Mouse (Mus musculus) layer of hippocampus, adult 11-12 months (tissue): ENCODE data around the gene Clptm1.
"Not testable (repeated sequence)": the region's sequence is repeated elsewhere in the genome, so short reads cannot be mapped to it uniquely, and the experiment has no call there.

Source experiments
- DNase-seq: peaks from one replicate; pipeline ENCODE4 v3.0.0; 2022; ENCODE audit warnings: low spot score

Gene Clptm1

GRCm38 (mm10) chr7:19691873-19692865 is 27.3 kb upstream of the Clptm1 start, which contains the start of gene Apoc1:
Apoc1 (minus strand) TSS chr7:19692660.
- DNase-seq, result no peak

DNA sequence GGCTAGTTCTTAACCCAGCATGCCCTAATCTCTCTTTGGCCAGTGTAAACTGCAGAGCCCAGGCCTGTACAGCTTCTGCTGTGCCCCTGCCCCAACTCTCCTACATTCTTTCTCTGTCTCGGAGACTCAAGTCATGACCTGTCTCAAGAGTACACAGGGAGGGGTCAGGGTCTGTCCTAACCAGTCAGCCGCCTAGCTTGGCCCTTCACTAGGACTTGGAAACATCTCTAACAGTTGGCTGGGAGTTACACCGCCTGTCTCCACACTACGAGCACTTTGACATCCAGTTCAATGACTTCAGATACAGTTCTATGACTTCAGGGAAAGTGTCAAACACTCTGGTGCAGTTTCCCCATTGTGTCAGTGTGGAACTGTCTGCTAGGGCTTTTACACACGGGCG is 26.6 kb upstream of the Clptm1 start:
- DNase-seq, result no peak

- DNase-seq, result no peak
Observed at GRCm38 (mm10) chr7:19690845-19691244, 26.0 kb upstream of the Clptm1 start.

DNA sequence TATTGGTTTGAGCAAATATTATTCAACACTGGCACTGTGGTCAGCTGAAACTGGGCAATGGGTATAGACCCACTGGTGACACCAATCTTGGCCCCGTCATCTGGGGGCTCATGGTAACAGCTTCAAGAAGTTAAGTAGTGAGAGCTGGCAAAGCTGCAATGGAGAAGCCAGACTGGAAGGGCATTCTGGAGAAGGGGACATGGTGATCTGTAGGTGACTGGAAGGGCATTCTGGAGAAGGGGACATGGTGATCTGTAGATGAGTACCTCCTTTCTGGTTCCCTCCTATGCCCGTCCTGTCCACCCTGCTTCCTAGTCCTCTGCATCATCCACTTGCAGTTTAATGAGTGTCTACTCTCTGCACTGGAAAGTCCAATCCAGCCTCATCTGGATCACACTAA is 23.8 kb upstream of the Clptm1 start:
- no peak for DNase-seq

- no peak for DNase-seq
Observed at GRCm38 (mm10) chr7:19688101-19688500, 23.3 kb upstream of the Clptm1 start.

DNA sequence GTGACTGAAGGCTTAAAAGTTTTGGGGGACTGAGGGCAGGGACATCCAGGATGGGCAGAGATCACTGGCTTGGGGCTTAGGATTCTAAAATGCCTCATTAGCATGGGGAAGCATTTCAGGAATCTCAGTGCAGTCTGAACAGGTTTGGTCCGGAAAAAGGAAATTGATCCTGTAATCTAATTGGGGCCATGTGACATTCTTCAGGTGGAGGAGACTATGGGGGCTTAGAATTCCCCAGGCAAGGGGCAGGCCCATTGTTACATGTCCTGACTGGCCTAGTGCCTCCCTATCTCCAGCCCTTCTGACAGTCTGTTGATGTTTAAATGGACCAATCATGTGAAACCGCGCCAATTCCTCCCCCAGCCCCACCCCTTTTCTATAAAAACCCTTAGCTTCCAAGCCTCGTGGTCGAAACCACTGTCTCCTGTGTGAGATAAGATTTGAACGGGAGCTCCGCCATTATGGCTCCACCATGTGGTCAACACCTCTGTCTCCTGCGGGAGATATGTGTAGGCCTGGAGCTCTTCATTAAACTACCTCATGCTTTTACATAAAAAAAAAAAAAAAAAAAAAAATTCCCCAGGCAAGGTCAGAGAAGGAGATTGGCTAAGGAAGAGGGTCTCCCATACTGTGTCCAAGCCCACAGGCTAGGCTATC is 22.2 kb upstream of the Clptm1 start:
- DNase-seq, result not testable (repeated sequence)

- DNase-seq, result no peak
Observed at GRCm38 (mm10) chr7:19686521-19686920, 21.7 kb upstream of the Clptm1 start.

DNA sequence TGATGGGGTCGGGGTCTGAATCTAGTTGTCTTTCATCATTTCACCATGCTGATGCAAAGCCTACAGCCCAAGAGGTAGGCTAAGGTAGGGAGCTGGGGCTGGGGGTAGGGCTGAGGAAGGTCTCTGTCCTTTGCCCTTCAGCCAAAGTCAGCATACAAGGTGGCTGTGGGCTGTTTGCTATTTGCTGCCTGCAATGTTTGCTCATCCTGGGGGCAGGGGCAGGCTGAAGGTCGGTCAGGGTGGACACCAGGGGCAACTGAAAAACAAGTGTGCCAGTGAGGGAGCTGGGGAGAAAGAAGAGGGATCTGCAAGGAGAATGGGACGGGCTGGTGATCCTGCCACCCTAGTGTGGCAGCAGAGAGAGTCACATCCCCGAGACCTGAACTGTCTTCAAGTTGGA is 20.5 kb upstream of the Clptm1 start:
- DNase-seq, result no peak

- no peak for DNase-seq
Observed at GRCm38 (mm10) chr7:19683771-19684201, 19.0 kb upstream of the Clptm1 start.

DNA sequence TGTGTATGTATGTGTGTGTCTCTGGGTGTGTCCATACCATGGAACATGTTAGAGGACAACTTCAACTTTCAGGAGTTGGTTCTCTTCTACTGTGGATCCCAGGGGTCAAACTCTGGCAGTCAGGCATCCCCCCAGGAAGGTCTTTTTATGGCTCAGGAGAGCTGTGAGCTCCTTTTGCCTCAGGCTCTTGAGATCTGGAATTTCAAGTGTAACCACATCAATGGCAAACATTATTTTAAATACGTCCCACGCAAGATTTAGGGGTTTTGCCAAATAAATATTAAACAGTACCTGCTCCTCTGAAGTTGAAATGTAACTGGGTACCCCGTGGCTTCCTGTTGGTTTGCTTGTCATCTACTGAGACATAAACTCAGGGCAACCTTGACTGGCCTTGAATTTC is 18.1 kb upstream of the Clptm1 start:
- no peak for DNase-seq

DNA sequence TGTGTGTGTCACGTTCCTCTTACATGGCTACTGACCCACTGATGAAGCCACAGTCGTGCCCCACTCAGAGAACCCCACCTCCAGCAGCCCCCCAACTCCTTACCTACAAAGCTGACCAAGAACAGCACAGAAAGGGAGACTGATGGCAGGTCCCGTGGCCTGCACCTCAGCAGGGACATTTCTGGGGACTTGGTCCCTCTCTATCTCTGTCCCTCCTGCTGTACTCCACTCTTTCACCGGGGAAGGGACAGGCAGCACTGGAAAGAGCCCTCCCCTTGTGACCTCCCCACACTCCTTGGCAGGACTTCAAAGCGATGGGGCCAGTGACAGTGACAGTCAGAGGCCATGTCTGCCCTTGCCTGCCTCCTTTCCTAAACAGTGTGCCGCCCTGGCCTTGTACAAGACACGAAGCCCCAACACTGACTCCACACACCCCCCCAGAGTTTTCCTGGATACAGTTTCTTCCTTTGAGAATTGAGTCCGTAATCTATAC is 16.4 kb upstream of the Clptm1 start, which contains the start of the genes Gm44805 and Apoc4:
Gene Gm44805, minus strand, starts transcription at position 222 of the 493 bp plus-strand sequence.
Gene Apoc4, minus strand, starts transcription at position 278 of the 493 bp plus-strand sequence.
- DNase-seq, result no peak

GRCm38 (mm10) chr7:19680702-19681101 is 15.9 kb upstream of the Clptm1 start:
- no peak for DNase-seq

- DNase-seq, result no peak
Observed at GRCm38 (mm10) chr7:19678901-19679300, 14.1 kb upstream of the Clptm1 start.

DNA sequence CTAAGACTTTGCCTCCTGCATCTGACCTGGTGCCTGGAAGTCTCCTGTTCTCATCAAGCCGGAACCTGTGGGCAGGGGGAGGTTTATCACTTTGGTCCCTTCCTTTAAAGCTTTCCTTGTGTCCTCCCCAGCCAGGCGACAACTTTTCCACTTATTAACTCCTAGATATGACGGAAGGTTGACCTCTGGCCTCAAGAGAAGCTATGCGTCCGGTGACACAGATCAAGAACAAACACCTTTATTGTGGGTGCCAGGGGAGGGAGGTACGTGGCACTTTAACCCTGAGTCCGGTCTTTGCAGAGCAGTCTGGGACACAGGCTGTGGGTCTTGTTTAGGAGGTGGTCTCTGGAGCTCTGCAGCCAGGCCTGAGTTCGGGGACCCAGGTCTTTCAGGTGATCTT is 13.0 kb upstream of the Clptm1 start, which contains the start of gene Apoc2:
Gene Apoc2, minus strand, starts transcription at position 70 of the 400 bp plus-strand sequence.
- DNase-seq, result no peak

- no peak for DNase-seq
Observed at GRCm38 (mm10) chr7:19676662-19677061, 11.8 kb upstream of the Clptm1 start.

DNA sequence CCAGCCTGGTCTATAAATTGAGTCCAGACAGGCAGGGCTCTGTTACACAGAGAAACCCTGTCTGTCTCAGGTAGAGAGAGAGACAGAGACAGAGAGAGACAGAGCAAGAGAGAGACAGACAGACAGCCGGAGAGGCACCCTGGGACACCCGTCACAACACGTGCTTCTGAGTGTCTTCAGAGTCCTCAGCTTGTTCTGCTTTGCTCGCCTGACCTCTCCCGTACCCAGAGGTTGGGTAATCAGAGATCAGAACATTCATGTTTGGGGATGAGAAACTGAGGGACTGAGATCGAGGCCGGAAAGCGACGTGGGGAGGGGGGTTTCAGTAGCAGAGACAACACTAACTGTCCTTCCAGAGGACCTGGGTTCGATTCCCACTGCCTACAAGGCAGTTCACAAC is 11.0 kb upstream of the Clptm1 start:
- no peak for DNase-seq

GRCm38 (mm10) chr7:19673083-19673699 is 8.4 kb upstream of the Clptm1 start:
- DNase-seq, result no peak

DNA sequence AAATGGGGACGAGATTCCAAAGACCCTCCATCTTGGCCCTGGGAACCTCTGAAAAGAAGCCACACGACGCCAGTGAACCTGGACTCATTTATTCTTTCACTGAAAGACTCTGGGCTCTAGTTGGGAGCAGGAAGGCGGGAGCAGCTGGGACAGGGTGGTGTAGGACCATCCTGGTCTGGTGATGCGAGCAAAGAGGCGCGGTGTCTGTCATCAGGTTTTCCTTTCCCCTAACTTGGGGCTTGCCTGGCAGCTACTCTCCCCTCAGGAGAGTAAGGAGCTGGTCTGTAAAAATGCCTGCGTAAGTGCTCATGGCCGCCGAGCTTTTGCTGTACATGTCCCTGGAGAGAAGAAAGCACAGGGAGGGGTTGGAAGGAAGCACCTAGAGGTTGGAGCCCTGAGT is 6.7 kb upstream of the Clptm1 start:
- no peak for DNase-seq

- DNase-seq, result peak; percentile 96
Observed at GRCm38 (mm10) chr7:19668947-19669721, 4.3 kb upstream of the Clptm1 start.

GRCm38 (mm10) chr7:19667434-19667833 is 2.6 kb upstream of the Clptm1 start:
- no peak for DNase-seq

DNA sequence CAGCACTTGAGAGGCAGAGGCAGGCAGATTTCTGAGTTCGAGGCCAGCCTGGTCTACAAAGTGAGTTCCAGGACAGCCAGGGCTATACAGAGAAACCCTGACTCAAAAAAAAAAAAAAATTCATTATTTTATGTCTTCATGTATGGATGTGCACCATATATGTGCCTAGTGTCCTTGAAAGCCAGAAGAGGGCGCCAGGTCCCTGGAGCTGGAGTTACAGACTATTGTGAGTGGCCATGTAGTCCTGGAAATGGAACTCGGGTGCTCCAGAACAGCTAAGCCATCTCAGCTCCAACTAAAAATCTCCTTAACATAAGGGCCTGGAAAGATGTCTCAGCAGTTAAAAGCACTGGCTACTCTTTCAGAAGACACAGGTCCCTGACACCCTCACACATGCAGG is 1.9 kb upstream of the Clptm1 start:
- no peak for DNase-seq
